Mouse (Mus musculus): ENCODE data around the gene Foxp2. TPM values are rescaled to one million over a fixed set of nuclear protein-coding genes. Genes with fewer than 3 reads are reported as not detected.

Gene Foxp2
- polyA plus RNA-seq, 1 experiment, result 69.6 TPM

DNA sequence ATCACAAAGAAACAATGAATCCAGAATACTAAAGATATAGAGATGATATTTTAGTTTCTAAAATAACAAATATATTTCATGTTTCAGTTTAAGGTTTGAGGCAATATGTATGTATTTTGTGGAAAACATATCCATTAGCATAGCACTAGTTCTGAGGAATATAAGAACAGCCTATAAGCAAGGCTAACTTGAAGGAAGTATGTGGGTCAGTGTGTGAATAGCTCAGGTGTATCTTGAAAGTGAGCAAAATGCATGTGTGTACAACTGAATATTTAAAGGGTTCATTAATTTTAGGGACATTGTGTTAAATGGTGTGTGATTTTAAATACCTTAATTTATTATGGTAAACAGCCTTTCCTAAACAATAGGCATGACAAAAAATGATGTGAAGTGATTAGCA lies 220.2 kb downstream of the Foxp2 start:
- no peak for DNase-seq (ENCODE audit: low read depth)
- TF ChIP-seq POLR2A (IDR thresholded peaks at IDR 0.05; ENCODE audit: borderline replicate concordance, extremely low read depth, insufficient read depth, insufficient read length, poor library complexity, severe bottlenecking) (no peak), CTCF (IDR thresholded peaks at IDR 0.05; ENCODE audit: borderline replicate concordance, extremely low read depth, insufficient read depth, insufficient read length) (no peak)

DNA sequence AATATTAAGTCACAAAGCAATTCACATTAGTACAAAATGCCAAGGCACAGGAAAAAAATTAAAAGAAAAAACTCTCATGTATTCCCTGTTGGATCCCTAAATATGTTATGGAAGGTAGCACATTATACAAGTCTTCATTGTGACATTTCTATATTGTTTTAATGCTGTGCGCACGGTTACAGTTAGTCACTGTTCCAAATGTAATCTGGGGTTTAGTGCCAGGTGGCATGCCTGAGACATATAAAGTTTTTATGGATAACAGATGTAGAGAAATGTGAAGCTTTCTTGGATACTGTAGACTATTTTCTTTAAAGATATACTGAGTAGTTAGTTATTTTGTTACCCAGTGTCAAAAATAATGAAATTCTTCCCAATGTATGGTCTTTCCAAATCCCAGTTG lies 229.0 kb downstream of the Foxp2 start:
- no peak for DNase-seq (ENCODE audit: low read depth)
- TF ChIP-seq POLR2A (IDR thresholded peaks at IDR 0.05; ENCODE audit: borderline replicate concordance, extremely low read depth, insufficient read depth, insufficient read length, poor library complexity, severe bottlenecking), result no peak
- no peak for TF ChIP-seq CTCF (IDR thresholded peaks at IDR 0.05; ENCODE audit: borderline replicate concordance, extremely low read depth, insufficient read depth, insufficient read length)

DNA sequence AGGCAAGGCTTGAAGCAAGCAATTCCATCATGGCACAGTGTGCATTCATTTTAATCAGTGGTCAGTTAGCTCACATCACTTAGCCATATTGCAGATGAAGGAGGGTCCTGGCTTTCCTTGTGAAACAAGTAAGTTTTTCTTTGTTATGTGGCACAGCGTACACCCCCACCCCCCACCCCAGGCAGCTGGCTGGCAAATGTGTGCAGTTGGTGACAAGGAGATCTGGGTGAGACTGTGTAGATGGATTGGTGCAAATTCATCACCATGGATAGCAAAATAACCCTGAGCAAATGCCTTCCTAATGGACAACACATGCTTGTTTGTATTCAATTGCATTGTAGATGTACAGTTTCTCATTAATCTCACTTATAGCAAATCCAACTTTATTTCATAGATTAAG lies 240.9 kb downstream of the Foxp2 start:
- no peak for DNase-seq (ENCODE audit: low read depth)

DNA sequence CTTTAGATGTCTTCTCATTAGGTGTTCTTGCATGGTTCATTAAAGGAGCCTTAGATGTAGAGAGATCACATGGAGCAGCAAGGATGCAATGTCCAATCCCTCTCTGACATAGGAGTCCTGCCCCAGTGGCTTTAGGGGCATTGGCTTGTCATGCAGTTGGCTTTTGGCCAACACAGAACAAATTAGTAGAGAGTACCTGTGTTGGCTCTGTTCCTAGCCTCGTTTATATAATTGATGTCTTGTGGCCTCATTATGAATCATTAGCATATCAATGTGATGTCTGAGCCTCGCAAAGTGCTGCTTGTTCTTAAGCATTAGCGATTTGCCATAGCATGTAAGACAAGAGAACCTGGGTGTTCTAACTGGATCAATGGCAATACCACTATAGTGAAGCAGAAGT lies 250.5 kb downstream of the Foxp2 start:
- DNase-seq (ENCODE audit: low read depth), result peak; percentile 80
- TF ChIP-seq POLR2A (IDR thresholded peaks at IDR 0.05; ENCODE audit: borderline replicate concordance, extremely low read depth, insufficient read depth, insufficient read length, poor library complexity, severe bottlenecking), result no peak
- no peak for TF ChIP-seq CTCF (IDR thresholded peaks at IDR 0.05; ENCODE audit: borderline replicate concordance, extremely low read depth, insufficient read depth, insufficient read length)

More for the DNA sequence above, 240.9 kb downstream of the Foxp2 start:
- TF ChIP-seq POLR2A (IDR thresholded peaks at IDR 0.05; ENCODE audit: borderline replicate concordance, extremely low read depth, insufficient read depth, insufficient read length, poor library complexity, severe bottlenecking), result no peak
- no peak for TF ChIP-seq CTCF (IDR thresholded peaks at IDR 0.05; ENCODE audit: borderline replicate concordance, extremely low read depth, insufficient read depth, insufficient read length)

DNA sequence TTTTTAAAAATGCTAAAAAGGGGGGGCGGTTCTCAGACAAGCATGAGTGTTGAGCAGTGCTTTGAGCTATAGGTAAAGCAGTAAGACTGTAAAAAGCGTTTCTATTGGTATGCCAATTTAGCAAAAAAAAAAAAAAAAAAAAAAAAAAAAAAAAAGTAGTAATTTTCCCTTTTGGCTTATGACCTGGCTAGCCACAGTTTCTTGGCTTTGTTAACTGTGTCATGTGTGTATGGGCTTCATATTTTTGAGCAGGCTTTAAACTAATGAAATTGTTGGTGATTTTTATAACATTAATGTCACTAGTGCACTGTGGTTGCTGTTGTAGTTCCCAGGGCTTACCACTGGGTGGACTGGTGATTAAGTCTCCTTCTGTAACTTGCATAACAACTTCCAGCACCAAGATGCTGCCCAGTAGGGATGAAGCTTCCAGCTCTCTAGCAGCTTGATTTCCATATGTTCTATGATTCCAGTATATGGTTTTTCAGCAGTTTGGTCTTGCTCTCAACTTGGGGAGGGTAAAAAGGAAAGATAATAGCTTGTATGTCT lies 262.4 kb downstream of the Foxp2 start:
- no peak for DNase-seq (ENCODE audit: low read depth)
- TF ChIP-seq POLR2A (IDR thresholded peaks at IDR 0.05; ENCODE audit: borderline replicate concordance, extremely low read depth, insufficient read depth, insufficient read length, poor library complexity, severe bottlenecking) (no peak), CTCF (IDR thresholded peaks at IDR 0.05; ENCODE audit: borderline replicate concordance, extremely low read depth, insufficient read depth, insufficient read length) (peak; percentile 23; the same call in 1 of the 2 replicates)

DNA sequence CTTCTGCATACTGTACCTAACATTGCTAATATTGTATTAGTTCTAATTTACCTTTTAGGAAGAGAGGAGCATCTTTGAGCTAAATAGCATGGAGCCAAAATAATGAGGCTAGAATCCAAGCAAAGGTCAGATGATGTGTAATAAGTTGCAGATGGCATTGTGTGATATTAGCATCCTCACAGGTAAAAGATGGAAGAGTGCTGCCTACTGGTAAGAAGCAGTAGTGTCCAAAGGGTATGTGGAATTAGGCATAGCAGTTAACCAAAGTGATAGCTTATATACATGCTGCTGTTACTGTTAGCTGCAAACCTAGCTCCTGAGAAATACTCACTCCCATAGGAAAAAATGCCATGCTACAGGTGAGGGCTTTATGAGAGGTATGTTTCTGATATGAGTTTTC lies 275.6 kb downstream of the Foxp2 start:
- TF ChIP-seq CTCF (IDR thresholded peaks at IDR 0.05; ENCODE audit: borderline replicate concordance, extremely low read depth, insufficient read depth, insufficient read length) (peak; percentile 12; the same call in 1 of the 2 replicates), POLR2A (IDR thresholded peaks at IDR 0.05; ENCODE audit: borderline replicate concordance, extremely low read depth, insufficient read depth, insufficient read length, poor library complexity, severe bottlenecking) (no peak)
- DNase-seq (ENCODE audit: low read depth), result no peak

DNA sequence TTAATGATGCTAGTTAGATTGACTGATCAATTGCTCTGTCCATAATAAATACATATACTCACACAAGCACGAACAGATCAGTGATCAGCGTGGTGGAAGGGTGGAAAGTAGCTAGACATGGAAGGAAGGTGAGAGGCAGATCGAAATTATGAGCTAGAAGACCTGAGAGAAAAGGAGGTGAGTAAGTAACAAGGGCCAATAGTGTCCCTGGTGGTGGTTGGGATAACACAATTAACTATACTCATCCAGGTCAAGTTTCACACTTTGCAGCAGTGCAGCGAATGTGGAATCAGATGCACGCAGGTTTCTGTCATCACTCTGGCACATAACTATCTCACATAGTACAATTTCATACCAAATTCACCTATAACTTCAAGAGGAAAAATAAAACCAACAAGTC lies 291.7 kb downstream of the Foxp2 start:
- TF ChIP-seq CTCF (IDR thresholded peaks at IDR 0.05; ENCODE audit: borderline replicate concordance, extremely low read depth, insufficient read depth, insufficient read length), result no peak
- no peak for TF ChIP-seq POLR2A (IDR thresholded peaks at IDR 0.05; ENCODE audit: borderline replicate concordance, extremely low read depth, insufficient read depth, insufficient read length, poor library complexity, severe bottlenecking)
- no peak for DNase-seq (ENCODE audit: low read depth)

DNA sequence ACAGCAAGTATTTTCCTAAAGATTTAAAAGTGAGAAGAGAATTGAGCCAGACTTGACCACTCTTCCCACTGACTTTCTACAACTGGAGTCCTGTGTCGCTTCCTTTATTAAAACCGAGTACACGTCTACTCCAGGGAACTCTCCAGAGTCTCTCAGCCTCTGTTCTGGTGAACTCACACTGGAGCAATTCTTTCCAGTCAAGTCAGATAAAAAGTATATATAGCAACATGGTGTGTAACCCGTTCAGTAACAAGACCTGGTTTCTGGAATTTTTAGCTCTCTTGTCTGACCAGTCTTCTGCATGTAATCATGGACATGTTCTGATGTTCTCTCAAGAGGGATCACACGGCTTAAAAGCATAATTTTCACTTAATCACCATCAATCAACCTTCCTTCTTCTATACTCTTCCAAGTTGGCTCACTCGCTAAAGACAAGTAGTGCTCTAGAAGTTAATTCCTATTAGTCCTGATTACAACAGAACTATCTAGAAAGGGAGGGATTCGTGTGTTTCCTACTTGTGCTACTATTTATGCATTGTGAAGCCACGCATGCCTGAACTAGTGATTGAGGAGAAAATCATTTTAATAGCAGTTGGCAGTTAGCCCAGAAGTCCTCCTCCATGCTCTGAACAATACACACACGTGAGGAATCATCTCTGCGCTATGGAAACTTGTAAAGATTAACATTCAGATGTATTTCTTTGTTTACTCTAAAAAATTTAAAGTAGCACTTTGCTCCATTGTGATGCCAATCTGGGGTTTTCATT lies 341.2 kb downstream of the Foxp2 start:
- TF ChIP-seq POLR2A (IDR thresholded peaks at IDR 0.05; ENCODE audit: borderline replicate concordance, extremely low read depth, insufficient read depth, insufficient read length, poor library complexity, severe bottlenecking) (no peak), CTCF (IDR thresholded peaks at IDR 0.05; ENCODE audit: borderline replicate concordance, extremely low read depth, insufficient read depth, insufficient read length) (no peak)
- DNase-seq (ENCODE audit: low read depth), result peak; percentile 82

DNA sequence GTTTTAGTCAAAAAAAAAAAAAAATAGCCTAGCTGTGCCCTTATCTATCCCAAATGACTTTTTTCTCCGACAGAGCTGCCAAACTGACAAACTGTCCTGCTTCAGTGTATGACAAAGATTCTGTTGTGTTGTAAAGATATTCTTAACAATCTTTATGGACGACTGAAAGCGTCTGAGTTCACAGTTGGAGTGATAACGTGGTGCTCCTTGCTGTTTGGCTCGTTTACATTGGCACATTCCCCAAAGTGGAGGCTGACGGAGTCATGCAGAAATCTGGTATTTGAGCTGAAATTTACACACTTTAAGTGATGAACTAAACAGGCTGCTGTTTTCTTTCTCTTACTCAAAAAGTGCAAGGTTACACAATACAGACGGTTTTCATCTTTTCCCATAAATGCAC lies 356.2 kb downstream of the Foxp2 start:
- no peak for TF ChIP-seq POLR2A (IDR thresholded peaks at IDR 0.05; ENCODE audit: borderline replicate concordance, extremely low read depth, insufficient read depth, insufficient read length, poor library complexity, severe bottlenecking)
- TF ChIP-seq CTCF (IDR thresholded peaks at IDR 0.05; ENCODE audit: borderline replicate concordance, extremely low read depth, insufficient read depth, insufficient read length), result no peak
- peak; percentile 74 for DNase-seq (ENCODE audit: low read depth)

DNA sequence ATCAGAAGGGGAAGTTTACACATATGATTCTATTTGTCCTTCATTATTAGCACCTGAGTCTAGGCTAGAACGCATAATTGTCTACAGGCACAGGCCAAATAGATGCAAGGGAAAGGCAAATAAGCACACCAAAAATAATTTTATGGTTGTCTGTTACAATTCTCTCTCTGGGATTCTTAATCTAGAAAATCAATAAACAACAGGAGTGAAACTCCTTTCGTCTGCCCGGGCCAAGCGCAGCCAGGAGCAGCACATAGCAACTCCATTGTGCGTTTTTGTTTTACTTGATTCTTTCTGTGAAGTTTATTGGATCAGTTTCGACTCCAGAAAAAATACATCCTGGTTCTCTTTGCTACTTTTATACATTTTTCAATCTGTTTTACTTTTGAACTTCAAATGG lies 356.7 kb downstream of the Foxp2 start:
- TF ChIP-seq CTCF (IDR thresholded peaks at IDR 0.05; ENCODE audit: borderline replicate concordance, extremely low read depth, insufficient read depth, insufficient read length), result no peak
- no peak for TF ChIP-seq POLR2A (IDR thresholded peaks at IDR 0.05; ENCODE audit: borderline replicate concordance, extremely low read depth, insufficient read depth, insufficient read length, poor library complexity, severe bottlenecking)
- DNase-seq (ENCODE audit: low read depth), result no peak

DNA sequence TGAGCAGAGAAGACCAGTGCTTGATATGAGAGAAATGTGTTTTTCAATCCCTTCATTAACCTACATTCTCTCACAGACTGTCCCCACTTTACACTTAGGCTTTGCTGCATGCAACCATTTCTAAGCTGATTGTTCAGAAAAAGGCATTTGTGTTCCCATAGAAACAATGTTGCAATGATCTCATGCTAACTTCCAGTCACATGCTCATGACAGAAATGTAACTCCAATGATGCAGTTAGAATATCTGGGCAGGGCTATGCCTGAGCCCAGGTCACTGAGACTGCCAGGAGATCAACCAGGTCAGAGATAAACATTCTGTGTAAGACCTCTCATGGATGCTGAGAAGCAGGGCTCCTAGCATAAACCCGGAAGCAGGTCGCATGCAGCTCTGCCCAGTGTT lies 367.0 kb downstream of the Foxp2 start:
- TF ChIP-seq POLR2A (IDR thresholded peaks at IDR 0.05; ENCODE audit: borderline replicate concordance, extremely low read depth, insufficient read depth, insufficient read length, poor library complexity, severe bottlenecking) (no peak), CTCF (IDR thresholded peaks at IDR 0.05; ENCODE audit: borderline replicate concordance, extremely low read depth, insufficient read depth, insufficient read length) (no peak)
- peak; percentile 17 for DNase-seq (ENCODE audit: low read depth)

DNA sequence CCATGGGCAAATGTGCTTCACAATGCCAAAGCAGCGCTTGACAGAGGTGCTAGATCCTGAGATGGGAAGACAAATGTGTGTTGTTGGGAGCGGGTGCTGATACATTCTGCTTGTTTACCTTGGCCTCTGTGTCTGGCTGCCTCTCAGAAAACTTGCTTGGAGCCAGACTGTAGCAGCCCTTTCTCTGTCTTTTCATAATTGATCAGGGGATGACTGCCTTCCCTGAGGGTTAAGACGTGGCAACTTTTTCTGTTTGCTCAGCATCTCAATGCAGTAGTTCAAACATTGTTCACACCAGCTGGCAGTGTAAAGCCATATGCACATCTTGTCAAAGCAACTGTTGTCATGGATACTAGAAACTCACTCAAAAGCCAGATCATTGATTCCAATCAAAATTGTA lies 384.1 kb downstream of the Foxp2 start:
- TF ChIP-seq POLR2A (IDR thresholded peaks at IDR 0.05; ENCODE audit: borderline replicate concordance, extremely low read depth, insufficient read depth, insufficient read length, poor library complexity, severe bottlenecking) (no peak), CTCF (IDR thresholded peaks at IDR 0.05; ENCODE audit: borderline replicate concordance, extremely low read depth, insufficient read depth, insufficient read length) (no peak)
- DNase-seq (ENCODE audit: low read depth), result peak; percentile 89

All from brain, embryonic 14.5 days (tissue).